Mouse (Mus musculus) gastrocnemius, adult 2 months (tissue): ENCODE results near the gene Ank3. TPM values are rescaled to one million over a fixed set of nuclear protein-coding genes. Genes with fewer than 3 reads are reported as not detected.

Experiments used
- DNase-seq: peaks from one replicate; pipeline ENCODE4 v3.0.0; 2022
- H3K27ac ChIP-seq: fragments of 200-600 bp; 2 replicates; pipeline ENCODE4 v1.8.1; 2022; ENCODE audit warnings: mild to moderate bottlenecking
- H3K4me3 ChIP-seq: fragments of 200-600 bp; 2 replicates; pipeline ENCODE4 v1.8.1; 2022; ENCODE audit warnings: mild to moderate bottlenecking, moderate library complexity
- CTCF ChIP-seq: fragments of 200-600 bp; IDR thresholded peaks from 2 replicates; pipeline ENCODE4 v1.8.1; 2022; ENCODE audit warnings: antibody characterized with exemption, mild to moderate bottlenecking, moderate library complexity
- intact Hi-C: fragments of 180-260 bp; cut with DNase I; formaldehyde crosslinking; loops from one replicate; pipeline ENCODE4 v1.15.1; 2025
- total RNA-seq, 2 experiments: library from RNA; stranded (reverse); gene quantifications; 2 replicates each; pipeline ENCODE4 v1.2.3; 2021

Ank3 gene
- total RNA-seq, 2 experiments from 2014 or later: 97.9 to 110 TPM

GRCm38 (mm10) chr10:69829236-69829635 is 430.7 kb downstream of the Ank3 start:
- no peak for TF ChIP-seq CTCF
- no peak for DNase-seq
- peak overlapping the region; percentile 64 for H3K27ac ChIP-seq
- intact Hi-C loops: no loop called here
- no peak overlapping the region for H3K4me3 ChIP-seq

- intact Hi-C loops: no loop called here
- Histone ChIP-seq H3K27ac (peak overlapping the region; percentile 58; the same call in 1 of the 2 replicates), H3K4me3 (no peak overlapping the region)
- no peak for TF ChIP-seq CTCF
- DNase-seq: no peak
Measured at GRCm38 (mm10) chr10:69831568-69831967, 433.0 kb downstream of the Ank3 start.

GRCm38 (mm10) chr10:69832241-69832640 is 433.7 kb downstream of the Ank3 start:
- intact Hi-C loops: no loop called here
- no peak overlapping the region for H3K4me3 ChIP-seq
- H3K27ac ChIP-seq: peak overlapping the region; percentile 58; the same call in 1 of the 2 replicates
- no peak for TF ChIP-seq CTCF
- peak; percentile 52 for DNase-seq

- DNase-seq: no peak
- intact Hi-C loops: no loop called here
- no peak for TF ChIP-seq CTCF
- Histone ChIP-seq H3K4me3 (no peak overlapping the region), H3K27ac (peak overlapping the region; percentile 58; the same call in 1 of the 2 replicates)
Measured at GRCm38 (mm10) chr10:69832822-69833221, 434.2 kb downstream of the Ank3 start.

GRCm38 (mm10) chr10:69834700-69835099 is 436.1 kb downstream of the Ank3 start:
- no peak for TF ChIP-seq CTCF
- Histone ChIP-seq H3K4me3 (no peak overlapping the region), H3K27ac (no peak overlapping the region; the same call in 1 of the 2 replicates)
- intact Hi-C loops: no loop called here
- peak; percentile 76 for DNase-seq

GRCm38 (mm10) chr10:69845749-69846148 is 447.2 kb downstream of the Ank3 start:
- no peak overlapping the region for H3K4me3 ChIP-seq
- TF ChIP-seq CTCF: peak; percentile 86
- peak; percentile 43 for DNase-seq
- intact Hi-C loops: loop anchor here (5.0 kb wide), 2 partner anchors 63 to 393 kb away; no protein-coding TSS in a partner anchor
- no peak overlapping the region for H3K27ac ChIP-seq

- Histone ChIP-seq H3K27ac (no peak overlapping the region), H3K4me3 (no peak overlapping the region)
- DNase-seq: no peak
- TF ChIP-seq CTCF: peak; percentile 30
- intact Hi-C loops: no loop called here
Measured at GRCm38 (mm10) chr10:69852366-69853091, 454.0 kb downstream of the Ank3 start.

- H3K27ac ChIP-seq: no peak overlapping the region
- no peak for DNase-seq
- no peak for TF ChIP-seq CTCF
- H3K4me3 ChIP-seq: no peak overlapping the region
- intact Hi-C loops: no loop called here
Measured at GRCm38 (mm10) chr10:69854587-69855185, 456.1 kb downstream of the Ank3 start.

GRCm38 (mm10) chr10:69858011-69858410 is 459.4 kb downstream of the Ank3 start:
- DNase-seq: no peak
- H3K4me3 ChIP-seq: no peak overlapping the region
- TF ChIP-seq CTCF: no peak
- intact Hi-C loops: no loop called here
- no peak overlapping the region for H3K27ac ChIP-seq

- Histone ChIP-seq H3K27ac (no peak overlapping the region; the same call in 1 of the 2 replicates), H3K4me3 (no peak overlapping the region)
- TF ChIP-seq CTCF: no peak
- DNase-seq: no peak
- intact Hi-C loops: no loop called here
Measured at GRCm38 (mm10) chr10:69858897-69859605, 460.5 kb downstream of the Ank3 start.

GRCm38 (mm10) chr10:69859848-69860479 is 461.4 kb downstream of the Ank3 start:
- TF ChIP-seq CTCF: no peak
- no peak for DNase-seq
- Histone ChIP-seq H3K27ac (peak overlapping the region; percentile 12; the same call in 1 of the 2 replicates), H3K4me3 (no peak overlapping the region)
- intact Hi-C loops: no loop called here

GRCm38 (mm10) chr10:69862829-69863228 is 464.3 kb downstream of the Ank3 start:
- no peak for TF ChIP-seq CTCF
- no peak for DNase-seq
- Histone ChIP-seq H3K27ac (peak overlapping the region; percentile 16), H3K4me3 (no peak overlapping the region)
- intact Hi-C loops: no loop called here
